Mouse (Mus musculus) stomach, postnatal 0 days (tissue): ENCODE measurements at regions not wholly inside any gene's neighbourhood (a gene's known extent, or its start where the extent isn't known, plus 50 kb on each side); places are given as distances from the start of the nearest gene placed in this dataset.

ENCODE experiments used
- ATAC-seq: fragments of 200-750 bp; cut with Nextera tagmentation; 2 replicates; pipeline ENCODE4 v1.8.0; 2017; ENCODE audit not compliant: low FRiP score, low TSS enrichment
- DNase-seq: peaks from one replicate; pipeline ENCODE4 v3.0.0-alpha.2; 2016; ENCODE audit warnings: low spot score
- H3K27ac ChIP-seq: fragments of 300-500 bp; sonication (generic); replicated peaks from 2 replicates; pipeline ENCODE4 v1.5.1; 2014; ENCODE audit warnings: mild to moderate bottlenecking, control low read depth
- H3K27me3 ChIP-seq: fragments of 300-500 bp; sonication (generic); 2 replicates; pipeline ENCODE4 v1.6.1; 2014; ENCODE audit warnings: low read length; ENCODE audit not compliant: control insufficient read depth, insufficient read depth
- H3K36me3 ChIP-seq: fragments of 300-500 bp; sonication (generic); 2 replicates; pipeline ENCODE4 v1.6.1; 2014; ENCODE audit warnings: low read length, mixed read lengths; ENCODE audit not compliant: control insufficient read depth, insufficient read depth
- H3K4me1 ChIP-seq: fragments of 300-500 bp; sonication (generic); replicated peaks from 2 replicates; pipeline ENCODE4 v1.6.1; 2014; ENCODE audit warnings: antibody characterized with exemption; ENCODE audit not compliant: control insufficient read depth, insufficient read depth
- H3K4me2 ChIP-seq: fragments of 300-500 bp; sonication (generic); replicated peaks from 2 replicates; pipeline ENCODE4 v1.6.1; 2014; ENCODE audit warnings: low read depth, mild to moderate bottlenecking, control low read depth, moderate library complexity
- H3K4me3 ChIP-seq: fragments of 300-500 bp; sonication (generic); 2 replicates; pipeline ENCODE4 v1.5.1; 2014; ENCODE audit warnings: low read depth, low read length, control low read depth
- H3K9ac ChIP-seq: fragments of 300-500 bp; sonication (generic); 2 replicates; pipeline ENCODE4 v1.6.1; 2014; ENCODE audit warnings: mild to moderate bottlenecking, low read length, control low read depth, mixed read lengths
- H3K9me3 ChIP-seq: fragments of 300-500 bp; sonication (generic); 2 replicates; pipeline ENCODE4 v1.6.1; 2016; ENCODE audit warnings: low read length; ENCODE audit not compliant: control insufficient read depth
- CTCF ChIP-seq: IDR thresholded peaks from 2 replicates; pipeline ENCODE4 v1.5.1; 2016; ENCODE audit warnings: antibody characterized with exemption, low read depth, mild to moderate bottlenecking, moderate library complexity
- EP300 ChIP-seq: optimal IDR thresholded peaks from 2 replicates; pipeline ENCODE3; 2016; ENCODE audit warnings: antibody characterized with exemption
- WGBS: fragments of 180-500 bp; shearing (Covaris S2); extraction: QIAGEN DNeasy Blood & Tissue Kit; methylation state at CpG from one replicate; pipeline ENCODE4 v1.1.7; 2014; 5-methylcytosine and 5-hydroxymethylcytosine counted together

DNA sequence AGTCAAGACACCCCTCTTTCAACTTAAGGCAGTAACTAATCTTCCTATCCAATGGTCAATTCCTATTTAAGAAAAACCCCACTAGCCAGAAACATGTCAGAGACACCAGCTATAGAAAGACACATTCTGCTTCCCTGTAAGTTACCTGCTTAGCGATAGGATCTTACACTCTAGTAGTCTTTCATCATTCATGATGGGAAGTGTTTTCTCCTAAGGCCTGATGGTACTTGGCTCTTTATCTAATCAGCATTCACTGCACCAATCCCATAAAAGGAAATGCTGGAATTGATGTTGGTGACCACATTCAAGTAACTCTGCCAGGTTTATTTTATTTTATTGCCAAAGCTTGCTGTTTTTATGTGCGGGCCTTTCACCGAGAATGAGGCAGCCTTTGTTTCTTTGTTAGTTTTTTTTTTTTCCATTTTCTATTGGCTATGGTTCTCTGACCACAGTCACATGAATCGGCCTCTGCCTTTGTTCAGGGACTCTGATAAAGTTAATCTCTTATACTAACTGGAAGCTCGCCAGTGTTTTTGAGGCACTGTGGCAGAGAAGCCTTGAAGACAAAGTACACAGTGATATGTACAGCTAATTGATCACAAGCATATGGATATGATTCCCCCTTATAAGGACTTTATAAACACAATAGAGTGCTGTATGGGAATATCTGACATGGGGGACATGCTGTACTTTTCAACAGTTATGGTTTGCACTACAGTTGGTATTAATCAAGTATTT is 166.0 kb upstream of the Chrm3 start:
- no peaks in the 10 kb centered on the region for H3K36me3 ChIP-seq
- peak; percentile 80; the same call in 1 of the 2 replicates for ATAC-seq
- H3K9me3 ChIP-seq, result no peaks in the 10 kb centered on the region
- H3K4me3 ChIP-seq, result no peak overlapping the region
- H3K27ac ChIP-seq, result no peak overlapping the region
- DNase-seq, result peak; percentile 57
- H3K27me3 ChIP-seq, result no peaks in the 10 kb centered on the region
- TF ChIP-seq CTCF (no peak), EP300 (no peak)
- no peak overlapping the region for H3K4me2 ChIP-seq
- no peaks in the 10 kb centered on the region for H3K4me1 ChIP-seq
- no peak overlapping the region for H3K9ac ChIP-seq
- 49% methylated on average over 5 of the region's 5 CpGs for WGBS

DNA sequence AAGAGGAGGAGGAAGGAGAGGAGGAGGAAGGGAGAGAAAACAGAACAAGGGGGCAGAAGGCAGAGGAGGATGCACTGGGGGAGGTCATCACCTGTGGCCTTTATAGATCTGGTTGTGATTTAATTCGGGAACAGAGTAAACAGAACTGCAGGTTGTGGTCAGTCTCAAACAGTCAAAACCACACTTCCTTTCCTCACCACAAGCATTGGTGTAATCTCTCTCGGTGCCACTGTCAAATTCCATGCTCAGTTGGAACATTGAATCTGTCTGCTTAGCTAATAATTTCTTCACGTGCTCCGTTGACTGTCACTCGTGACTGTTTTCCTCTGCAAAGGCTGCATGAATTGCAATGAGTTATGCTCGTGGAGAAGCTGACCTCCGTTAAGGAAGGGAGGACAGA is 143.6 kb upstream of the Chrm3 start:
- Histone ChIP-seq H3K27me3 (no peaks in the 10 kb centered on the region), H3K4me3 (no peak overlapping the region), H3K4me2 (no peak overlapping the region), H3K4me1 (no peaks in the 10 kb centered on the region), H3K9ac (no peak overlapping the region), H3K36me3 (no peaks in the 10 kb centered on the region), H3K27ac (no peak overlapping the region), H3K9me3 (no peaks in the 10 kb centered on the region)
- no peak for DNase-seq
- WGBS, result 32% methylated on average over 7 of the region's 7 CpGs
- ATAC-seq, result no peak
- no peak for TF ChIP-seq EP300
- no peak for TF ChIP-seq CTCF

DNA sequence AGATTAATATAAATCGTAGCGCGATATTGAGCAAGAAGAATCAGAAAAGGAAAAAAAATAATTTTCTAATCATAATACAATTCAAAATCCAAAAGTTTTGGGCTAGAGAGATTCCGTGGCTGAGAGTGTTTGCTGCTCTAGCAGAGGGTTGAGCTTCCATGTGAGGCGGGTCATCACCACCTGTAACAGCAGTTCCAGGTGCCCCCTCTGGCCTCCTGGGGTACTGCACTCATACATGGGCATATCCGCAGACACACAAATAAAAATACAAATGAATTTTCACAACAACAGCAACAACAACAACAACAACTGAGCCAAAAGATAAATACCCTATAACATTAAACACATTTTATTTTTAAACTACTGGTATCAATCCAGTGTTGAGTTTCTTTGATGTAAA is 94.7 kb upstream of the Chrm3 start:
- no peaks in the 10 kb centered on the region for H3K27me3 ChIP-seq
- WGBS, result 94% methylated on average over 6 of the region's 6 CpGs

DNA sequence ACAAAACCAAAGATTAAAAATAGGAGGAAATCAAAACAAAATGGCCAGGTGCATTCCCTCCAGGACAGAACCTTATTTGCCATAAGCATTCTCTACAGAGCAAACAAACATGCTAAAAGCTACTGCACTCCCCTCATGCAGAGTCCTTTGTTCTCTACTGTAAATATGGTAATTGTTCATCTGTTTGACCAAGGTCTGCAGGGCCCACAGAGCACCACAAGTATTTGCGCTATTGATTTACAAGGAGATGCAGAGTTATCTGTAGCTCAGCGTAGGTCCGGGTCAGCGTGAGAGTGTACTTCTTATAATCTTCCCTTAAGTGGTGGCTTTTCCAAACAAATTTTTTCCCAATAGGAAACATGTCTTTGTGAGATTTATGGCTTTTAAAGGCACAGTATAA is 94.0 kb upstream of the Chrm3 start:
- Histone ChIP-seq H3K4me2 (no peak overlapping the region), H3K36me3 (no peaks in the 10 kb centered on the region), H3K27me3 (no peaks in the 10 kb centered on the region), H3K4me3 (no peak overlapping the region), H3K9me3 (no peaks in the 10 kb centered on the region), H3K27ac (no peak overlapping the region), H3K9ac (no peak overlapping the region), H3K4me1 (no peaks in the 10 kb centered on the region)
- TF ChIP-seq EP300 (no peak), CTCF (no peak)
- no peak for ATAC-seq
- DNase-seq, result no peak
- 40% methylated on average over 4 of the region's 4 CpGs for WGBS

More for the DNA sequence above, 94.7 kb upstream of the Chrm3 start:
- H3K9me3 ChIP-seq, result no peaks in the 10 kb centered on the region
- ATAC-seq, result no peak
- TF ChIP-seq EP300, result no peak
- TF ChIP-seq CTCF, result peak; percentile 36
- H3K4me1 ChIP-seq, result no peaks in the 10 kb centered on the region
- no peaks in the 10 kb centered on the region for H3K36me3 ChIP-seq
- no peak overlapping the region for H3K27ac ChIP-seq
- H3K9ac ChIP-seq, result no peak overlapping the region
- no peak overlapping the region for H3K4me2 ChIP-seq
- no peak for DNase-seq
- H3K4me3 ChIP-seq, result no peak overlapping the region

DNA sequence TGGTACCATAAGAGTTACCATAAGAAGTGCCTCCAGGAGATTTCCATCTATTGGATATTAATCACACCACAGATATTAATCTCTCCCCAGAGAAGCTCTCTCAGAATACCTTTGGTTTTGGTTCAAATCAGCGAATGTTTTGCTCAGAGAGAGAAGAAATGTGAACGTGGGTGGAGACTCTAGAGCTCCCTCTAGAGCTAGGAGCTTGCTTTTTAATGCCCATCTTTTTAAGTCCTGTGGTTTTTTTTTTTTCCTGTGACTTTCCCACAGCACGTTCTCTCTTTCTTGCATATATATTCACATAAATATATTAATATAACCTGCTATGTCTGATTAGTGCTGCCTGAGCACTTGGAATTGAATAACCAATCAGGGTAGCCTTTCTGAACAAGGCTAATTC is 90.4 kb upstream of the Chrm3 start:
- H3K4me1 ChIP-seq, result no peaks in the 10 kb centered on the region
- WGBS, result 32% methylated on average over 3 of the region's 3 CpGs
- H3K4me2 ChIP-seq, result no peak overlapping the region
- DNase-seq, result no peak
- H3K9ac ChIP-seq, result no peak overlapping the region
- TF ChIP-seq EP300 (no peak), CTCF (peak; percentile 64)
- H3K36me3 ChIP-seq, result no peaks in the 10 kb centered on the region
- H3K27ac ChIP-seq, result no peak overlapping the region
- H3K27me3 ChIP-seq, result no peaks in the 10 kb centered on the region
- no peak for ATAC-seq
- H3K4me3 ChIP-seq, result no peak overlapping the region
- no peaks in the 10 kb centered on the region for H3K9me3 ChIP-seq

DNA sequence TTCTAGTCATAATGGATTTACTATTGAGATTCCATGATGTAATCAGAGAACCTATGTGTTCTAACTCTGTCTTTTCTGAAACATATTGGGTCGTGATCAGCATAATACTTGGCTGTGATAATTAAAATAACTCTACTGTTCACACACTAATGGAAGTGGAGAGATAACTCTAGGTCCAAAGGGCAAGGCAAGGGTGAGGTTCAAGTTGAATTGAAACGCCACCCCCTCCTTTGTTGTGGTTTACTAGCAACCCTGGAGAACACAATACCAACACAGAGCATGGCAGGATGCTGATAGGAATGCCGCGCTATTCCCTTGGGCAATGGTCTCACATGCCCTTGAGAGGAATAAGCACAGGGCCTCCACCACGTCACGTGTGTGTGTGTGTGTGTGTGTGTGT is 88.9 kb upstream of the Chrm3 start:
- H3K4me3 ChIP-seq, result no peak overlapping the region
- DNase-seq, result no peak

More for the DNA sequence above, 88.9 kb upstream of the Chrm3 start:
- TF ChIP-seq CTCF (no peak), EP300 (no peak)
- H3K27ac ChIP-seq, result no peak overlapping the region
- H3K4me2 ChIP-seq, result no peak overlapping the region
- no peaks in the 10 kb centered on the region for H3K36me3 ChIP-seq
- H3K9me3 ChIP-seq, result no peaks in the 10 kb centered on the region
- ATAC-seq, result 0 out of 2 replicates have a peak, but pooled peaks have one; percentile 26
- no peaks in the 10 kb centered on the region for H3K27me3 ChIP-seq
- no peak overlapping the region for H3K9ac ChIP-seq
- WGBS, result 76% methylated on average over 6 of the region's 6 CpGs
- H3K4me1 ChIP-seq, result no peaks in the 10 kb centered on the region
